Mouse (Mus musculus) neural tube, embryonic 12.5 days (tissue): ENCODE results near the gene Crebrf. TPM values are rescaled to one million over a fixed set of nuclear protein-coding genes. Genes with fewer than 3 reads are reported as not detected.

Experiments used
- ATAC-seq: fragments of 200-750 bp; cut with Nextera tagmentation; 2 replicates; pipeline ENCODE4 v1.8.0; 2017; ENCODE audit warnings: low read depth, mild to moderate bottlenecking, moderate TSS enrichment, moderate library complexity; ENCODE audit not compliant: low FRiP score
- H3K27ac ChIP-seq: fragments of 300-500 bp; sonication (generic); 2 replicates; pipeline ENCODE4 v1.5.1; 2016
- H3K27me3 ChIP-seq: fragments of 300-500 bp; sonication (generic); replicated peaks from 2 replicates; pipeline ENCODE4 v1.6.1; 2016; ENCODE audit warnings: mild to moderate bottlenecking
- H3K36me3 ChIP-seq: fragments of 300-500 bp; sonication (generic); 2 replicates; pipeline ENCODE4 v1.6.1; 2016; ENCODE audit warnings: mild to moderate bottlenecking
- H3K4me1 ChIP-seq: fragments of 300-500 bp; sonication (generic); 2 replicates; pipeline ENCODE4 v1.6.1; 2016
- H3K4me2 ChIP-seq: fragments of 300-500 bp; sonication (generic); replicated peaks from 2 replicates; pipeline ENCODE4 v1.6.1; 2016; ENCODE audit warnings: mild to moderate bottlenecking
- H3K4me3 ChIP-seq: fragments of 300-500 bp; sonication (generic); 2 replicates; pipeline ENCODE4 v1.5.1; 2016
- H3K9ac ChIP-seq: fragments of 300-500 bp; sonication (generic); 2 replicates; pipeline ENCODE4 v1.6.1; 2016; ENCODE audit warnings: mild to moderate bottlenecking
- H3K9me3 ChIP-seq: fragments of 300-500 bp; sonication (generic); 2 replicates; pipeline ENCODE4 v1.6.1; 2016; ENCODE audit warnings: mild to moderate bottlenecking
- WGBS: fragments of 180-500 bp; shearing (Covaris S2); methylation state at CpG from one replicate; pipeline ENCODE4 v1.1.7; 2016; 5-methylcytosine and 5-hydroxymethylcytosine counted together
- polyA plus RNA-seq: library from polyadenylated mRNA; unstranded; fragments of >200 nt; fragmentation: Nextera tagmentation; extraction: Ambion mirVana; gene quantifications from 2 replicates; pipeline ENCODE4 v1.2.1, GENCODE M21; 2016

Crebrf gene
- polyA plus RNA-seq, 1 experiment from 2014 or later = 5.0 TPM

DNA sequence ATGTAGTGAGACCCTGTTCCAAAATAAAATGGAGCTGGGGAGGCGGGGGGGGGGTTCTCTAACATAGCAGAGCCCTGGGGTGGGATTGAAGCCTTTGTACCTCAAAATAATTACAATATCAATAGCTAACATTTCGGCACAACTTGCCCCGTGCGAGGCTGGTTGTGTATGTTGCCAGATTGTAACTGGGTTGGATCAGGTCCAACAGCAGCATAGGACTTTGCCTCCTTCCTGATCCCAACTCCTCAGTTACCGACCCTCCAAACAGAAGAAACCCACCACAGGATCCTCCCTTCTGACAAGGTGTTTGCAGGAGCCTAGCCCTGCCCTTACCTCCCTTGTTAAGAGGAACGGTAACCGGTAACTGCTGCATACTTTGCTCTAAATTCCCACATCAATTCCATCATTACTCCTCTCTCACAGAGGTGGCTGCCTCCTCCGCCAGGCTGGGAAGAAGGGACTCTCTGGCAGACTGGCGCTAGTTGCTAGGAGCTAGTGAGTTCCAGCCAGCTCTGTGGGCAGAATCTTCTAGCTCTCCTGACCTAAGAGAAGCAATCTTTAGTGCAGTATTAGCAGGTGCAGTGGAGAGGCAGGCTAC, 6.4 kb upstream of the Crebrf start:
- Histone ChIP-seq H3K27me3 (no peaks in the 10 kb centered on the region), H3K9me3 (no peaks in the 10 kb centered on the region), H3K4me1 (no peaks in the 10 kb centered on the region), H3K9ac (no peak overlapping the region), H3K36me3 (0 out of 2 replicates have a peak, but pooled peaks cover 3% of the 10 kb centered on the region), H3K4me3 (no peak overlapping the region), H3K27ac (no peak overlapping the region), H3K4me2 (no peak overlapping the region)
- 61% methylated on average over 9 of the region's 9 CpGs for WGBS
- ATAC-seq = no peak

GRCm38 (mm10) chr17:26710049-26710448, 5.4 kb upstream of the Crebrf start:
- ATAC-seq = no peak
- no peak overlapping the region for H3K27ac ChIP-seq
- H3K4me1 ChIP-seq = no peaks in the 10 kb centered on the region
- no peaks in the 10 kb centered on the region for H3K9me3 ChIP-seq
- no peak overlapping the region for H3K4me2 ChIP-seq
- no peak overlapping the region for H3K4me3 ChIP-seq
- H3K27me3 ChIP-seq = no peaks in the 10 kb centered on the region
- H3K9ac ChIP-seq = no peak overlapping the region
- no peaks in the 10 kb centered on the region for H3K36me3 ChIP-seq
- 66% methylated on average over 6 of the region's 6 CpGs for WGBS

- Histone ChIP-seq H3K4me1 (no peaks in the 10 kb centered on the region), H3K27ac (peak overlapping the region; percentile 44), H3K9me3 (no peaks in the 10 kb centered on the region), H3K9ac (peak overlapping the region; percentile 80), H3K27me3 (no peaks in the 10 kb centered on the region), H3K4me3 (peak overlapping the region; percentile 89), H3K4me2 (peak overlapping the region; percentile 67), H3K36me3 (no peaks in the 10 kb centered on the region)
- WGBS = 0% methylated on average over 57 of the region's 75 CpGs
- ATAC-seq = peak; percentile 97
These were observed 667 bp downstream of the Crebrf start for GRCm38 (mm10) chr17:26715916-26716717.

GRCm38 (mm10) chr17:26717868-26718267, 2.4 kb downstream of the Crebrf start:
- Histone ChIP-seq H3K9me3 (no peaks in the 10 kb centered on the region), H3K27me3 (no peaks in the 10 kb centered on the region), H3K9ac (no peak overlapping the region), H3K27ac (no peak overlapping the region), H3K4me1 (no peaks in the 10 kb centered on the region), H3K36me3 (no peaks in the 10 kb centered on the region), H3K4me3 (no peak overlapping the region), H3K4me2 (no peak overlapping the region)
- 57% methylated on average over 2 of the region's 2 CpGs for WGBS
- no peak for ATAC-seq

- Histone ChIP-seq H3K27ac (no peak overlapping the region), H3K27me3 (no peaks in the 10 kb centered on the region), H3K4me1 (no peaks in the 10 kb centered on the region), H3K4me2 (no peak overlapping the region), H3K9ac (no peak overlapping the region), H3K36me3 (no peaks in the 10 kb centered on the region), H3K9me3 (no peaks in the 10 kb centered on the region), H3K4me3 (no peak overlapping the region)
- ATAC-seq = no peak
These were observed 4.0 kb downstream of the Crebrf start for GRCm38 (mm10) chr17:26719405-26719804.

- Histone ChIP-seq H3K36me3 (no peaks in the 10 kb centered on the region), H3K4me1 (no peaks in the 10 kb centered on the region), H3K9ac (no peak overlapping the region), H3K4me3 (no peak overlapping the region), H3K27me3 (no peaks in the 10 kb centered on the region), H3K9me3 (no peaks in the 10 kb centered on the region), H3K4me2 (no peak overlapping the region), H3K27ac (no peak overlapping the region)
- no peak for ATAC-seq
- 70% methylated on average over 2 of the region's 2 CpGs for WGBS
These were observed 6.4 kb downstream of the Crebrf start for GRCm38 (mm10) chr17:26721802-26722201.

GRCm38 (mm10) chr17:26724790-26725189, 9.3 kb downstream of the Crebrf start:
- Histone ChIP-seq H3K4me2 (no peak overlapping the region), H3K27me3 (no peaks in the 10 kb centered on the region), H3K9me3 (no peaks in the 10 kb centered on the region), H3K27ac (no peak overlapping the region), H3K4me1 (no peaks in the 10 kb centered on the region), H3K4me3 (no peak overlapping the region), H3K9ac (no peak overlapping the region), H3K36me3 (no peaks in the 10 kb centered on the region)
- 47% methylated on average over 1 of the region's 1 CpGs for WGBS
- ATAC-seq = no peak

DNA sequence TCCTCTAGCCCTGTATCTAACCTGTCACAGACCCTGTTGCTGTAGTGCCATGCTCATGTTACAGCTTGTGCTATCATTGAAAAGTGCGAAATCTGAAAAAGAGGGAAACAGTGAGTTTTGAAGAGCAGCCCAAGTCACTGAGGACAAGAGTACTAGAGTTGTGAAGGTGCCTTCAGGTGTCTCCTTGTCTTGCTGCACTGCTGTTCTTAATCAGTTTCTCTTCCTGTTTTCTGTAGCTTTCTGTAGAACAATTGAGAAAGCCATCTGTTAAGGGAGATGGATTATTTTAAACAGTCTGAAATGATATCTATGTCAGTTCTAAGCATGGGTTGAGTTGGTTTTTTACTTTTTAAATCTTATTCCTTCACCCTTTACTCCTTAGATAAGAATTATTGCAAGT, 11.2 kb downstream of the Crebrf start:
- Histone ChIP-seq H3K4me3 (no peak overlapping the region), H3K36me3 (no peaks in the 10 kb centered on the region), H3K27me3 (no peaks in the 10 kb centered on the region), H3K4me2 (no peak overlapping the region), H3K27ac (no peak overlapping the region), H3K4me1 (no peaks in the 10 kb centered on the region), H3K9ac (no peak overlapping the region), H3K9me3 (no peaks in the 10 kb centered on the region)
- ATAC-seq = no peak
- 90% methylated on average over 1 of the region's 1 CpGs for WGBS

GRCm38 (mm10) chr17:26727110-26727755, 11.8 kb downstream of the Crebrf start:
- no peak for ATAC-seq
- Histone ChIP-seq H3K27ac (no peak overlapping the region), H3K36me3 (no peaks in the 10 kb centered on the region), H3K9ac (no peak overlapping the region), H3K4me3 (no peak overlapping the region), H3K27me3 (no peaks in the 10 kb centered on the region), H3K4me2 (no peak overlapping the region), H3K4me1 (no peaks in the 10 kb centered on the region), H3K9me3 (no peaks in the 10 kb centered on the region)
- WGBS = 78% methylated on average over 3 of the region's 3 CpGs

GRCm38 (mm10) chr17:26742581-26742980, 27.1 kb downstream of the Crebrf start:
- Histone ChIP-seq H3K27me3 (no peaks in the 10 kb centered on the region), H3K4me3 (no peak overlapping the region), H3K27ac (no peak overlapping the region), H3K9ac (no peak overlapping the region), H3K36me3 (no peaks in the 10 kb centered on the region), H3K4me2 (no peak overlapping the region), H3K9me3 (no peaks in the 10 kb centered on the region), H3K4me1 (no peaks in the 10 kb centered on the region)
- ATAC-seq = no peak
- WGBS = 46% methylated on average over 4 of the region's 4 CpGs

GRCm38 (mm10) chr17:26743294-26743693, 27.8 kb downstream of the Crebrf start:
- Histone ChIP-seq H3K4me2 (no peak overlapping the region), H3K27me3 (no peaks in the 10 kb centered on the region), H3K9me3 (no peaks in the 10 kb centered on the region), H3K27ac (no peak overlapping the region), H3K9ac (no peak overlapping the region), H3K4me1 (no peaks in the 10 kb centered on the region), H3K4me3 (no peak overlapping the region), H3K36me3 (no peaks in the 10 kb centered on the region)
- WGBS = 63% methylated on average over 1 of the region's 1 CpGs
- no peak for ATAC-seq

GRCm38 (mm10) chr17:26749975-26750374, 34.5 kb downstream of the Crebrf start:
- Histone ChIP-seq H3K36me3 (no peaks in the 10 kb centered on the region), H3K4me3 (no peak overlapping the region), H3K27me3 (no peaks in the 10 kb centered on the region), H3K9me3 (no peaks in the 10 kb centered on the region), H3K4me2 (no peak overlapping the region), H3K9ac (no peak overlapping the region), H3K27ac (no peak overlapping the region), H3K4me1 (no peaks in the 10 kb centered on the region)
- 84% methylated on average over 3 of the region's 3 CpGs for WGBS
- ATAC-seq = no peak
